Mouse (Mus musculus) erythroblast, embryonic 14.5 days (primary cell): ENCODE measurements around the gene Pik3r2.

Experiments
- GATA1 ChIP-seq: IDR thresholded peaks from 2 replicates; pipeline ENCODE4 v1.6.1; 2012; ENCODE audit warnings: low read length, inconsistent platforms, mixed read lengths
- TAL1 ChIP-seq: IDR thresholded peaks from 3 replicates; pipeline ENCODE4 v1.6.1; 2012; ENCODE audit warnings: low read length, inconsistent platforms, mixed read lengths

- TF ChIP-seq GATA1, result no peak
- no peak for TF ChIP-seq TAL1
Observed at GRCm38 (mm10) chr8:70768231-70768776, 8.2 kb downstream of the Pik3r2 start.
